Mouse (Mus musculus): ENCODE results near the gene 1700113H08Rik. TPM values are rescaled to one million over a fixed set of nuclear protein-coding genes. Genes with fewer than 3 reads are reported as not detected.

The 1700113H08Rik gene
- polyA plus RNA-seq, 1 experiment from 2014 or later, result 0.28 TPM

DNA sequence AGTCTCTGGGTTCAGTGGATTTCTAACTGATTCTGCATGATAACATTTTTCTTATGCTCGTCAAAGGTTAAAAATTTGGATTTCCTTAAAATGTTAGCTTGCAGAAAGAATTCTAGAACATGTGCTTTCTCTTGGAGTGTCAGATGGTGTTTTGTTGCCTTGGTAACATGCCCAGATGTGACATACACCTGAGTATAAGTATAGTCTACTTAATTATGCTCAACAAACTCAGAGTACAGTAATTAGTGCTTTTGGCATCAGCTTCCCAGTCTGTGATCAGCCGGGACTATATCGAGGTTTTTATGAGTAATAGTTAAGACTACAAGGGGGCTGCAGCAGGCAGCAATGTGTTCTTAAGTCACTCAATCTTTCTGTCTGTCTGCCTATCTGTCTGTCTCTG is 53.1 kb downstream of the 1700113H08Rik start:
- 73% methylated on average over 3 of the region's 3 CpGs for WGBS
- Histone ChIP-seq H3K4me3 (no peak overlapping the region), H3K4me2 (no peak overlapping the region), H3K4me1 (peaks cover 24% of the 10 kb centered on the region), H3K9ac (no peak overlapping the region), H3K27me3 (no peaks in the 10 kb centered on the region), H3K9me3 (replicated peaks) (no peaks in the 10 kb centered on the region), H3K36me3 (ENCODE audit: poor library complexity, severe bottlenecking) (no peaks in the 10 kb centered on the region), H3K27ac (no peak overlapping the region)
- 0 out of 2 replicates have a peak, but pooled peaks have one; percentile 9 for ATAC-seq

DNA sequence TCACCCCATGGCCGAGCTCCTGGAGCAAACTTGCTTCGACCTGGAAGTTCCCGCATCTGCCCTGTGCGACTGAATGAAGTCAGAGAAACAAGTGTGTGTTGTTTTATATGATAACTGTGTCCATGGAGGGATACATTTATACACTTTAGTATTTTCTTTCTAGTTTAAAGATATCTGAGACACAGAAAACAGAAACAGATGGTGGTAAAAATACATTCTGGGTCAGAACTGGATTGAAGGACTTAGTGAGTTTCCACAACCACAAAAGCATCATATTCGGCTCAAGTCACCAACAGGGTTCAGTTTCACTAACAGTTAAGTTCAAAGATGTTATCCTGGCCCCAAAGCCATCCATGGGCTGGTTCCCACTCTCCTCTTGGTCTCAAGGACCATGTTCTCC is 67.2 kb downstream of the 1700113H08Rik start:
- Histone ChIP-seq H3K4me2 (no peak overlapping the region), H3K27ac (no peak overlapping the region), H3K27me3 (no peaks in the 10 kb centered on the region), H3K9ac (no peak overlapping the region), H3K36me3 (ENCODE audit: poor library complexity, severe bottlenecking) (no peaks in the 10 kb centered on the region), H3K4me3 (no peak overlapping the region), H3K4me1 (no peaks in the 10 kb centered on the region), H3K9me3 (replicated peaks) (no peaks in the 10 kb centered on the region)
- no peak for ATAC-seq
- 93% methylated on average over 5 of the region's 5 CpGs for WGBS

DNA sequence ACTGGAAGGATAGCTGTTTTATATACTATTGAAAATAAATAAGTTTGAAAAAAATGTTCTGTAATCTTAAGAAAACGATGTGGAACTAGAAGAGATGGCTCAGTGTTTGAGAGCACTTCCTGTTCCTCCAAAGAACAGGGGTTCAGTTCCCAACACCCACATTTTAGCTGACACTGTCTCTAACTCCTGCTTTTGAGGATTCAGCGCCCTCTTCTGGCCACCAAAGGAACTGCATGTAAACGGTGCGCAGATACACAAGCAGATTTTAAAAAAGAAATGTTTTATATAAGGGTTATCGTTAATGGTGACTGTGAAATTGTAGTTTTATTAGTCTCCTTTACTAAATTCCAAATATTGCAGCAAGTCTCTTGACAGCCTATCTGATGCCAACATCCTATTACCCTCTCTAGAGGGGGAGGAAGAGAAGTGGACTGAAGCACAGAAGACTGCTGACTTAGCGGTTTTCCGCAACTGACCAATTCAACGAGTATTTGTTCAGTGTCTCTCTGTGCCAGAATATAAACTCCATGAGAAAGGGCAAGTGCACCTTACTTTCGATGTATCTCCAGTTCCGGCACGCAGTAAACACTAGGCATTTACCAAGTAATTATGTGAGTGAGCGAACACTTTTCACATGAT is 68.5 kb downstream of the 1700113H08Rik start:
- H3K36me3 ChIP-seq (ENCODE audit: poor library complexity, severe bottlenecking), result no peaks in the 10 kb centered on the region
- no peaks in the 10 kb centered on the region for H3K4me1 ChIP-seq
- ATAC-seq, result no peak
- H3K9ac ChIP-seq, result no peak overlapping the region
- H3K4me3 ChIP-seq, result no peak overlapping the region
- H3K27me3 ChIP-seq, result no peaks in the 10 kb centered on the region
- no peak overlapping the region for H3K27ac ChIP-seq
- 86% methylated on average over 12 of the region's 12 CpGs for WGBS
- H3K4me2 ChIP-seq, result no peak overlapping the region
- no peaks in the 10 kb centered on the region for H3K9me3 ChIP-seq (replicated peaks)

DNA sequence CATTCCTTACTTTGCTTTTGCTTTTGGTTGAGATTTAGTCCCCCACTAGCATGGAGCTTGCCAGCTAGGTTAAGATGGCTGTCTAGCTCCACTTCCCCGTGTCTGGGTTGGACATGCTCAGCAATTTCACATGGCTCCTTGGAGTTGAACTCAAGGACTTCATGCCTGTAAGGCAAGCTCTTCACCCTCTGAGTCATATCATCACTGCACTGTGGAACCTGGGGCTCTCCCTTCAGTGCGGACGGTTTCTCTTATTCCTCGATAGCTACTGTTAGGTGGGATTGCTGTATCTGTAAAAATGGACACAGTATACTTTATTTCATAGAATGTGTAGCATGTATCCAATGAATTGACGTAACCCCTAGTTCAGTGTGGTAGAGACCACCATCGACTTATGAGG is 93.2 kb downstream of the 1700113H08Rik start:
- H3K4me3 ChIP-seq, result no peak overlapping the region
- H3K9me3 ChIP-seq (replicated peaks), result 0 out of 2 replicates have a peak, but pooled peaks cover 4% of the 10 kb centered on the region
- no peak for ATAC-seq
- WGBS, result 95% methylated on average over 6 of the region's 6 CpGs
- H3K4me2 ChIP-seq, result no peak overlapping the region
- H3K27me3 ChIP-seq, result no peaks in the 10 kb centered on the region
- H3K9ac ChIP-seq, result no peak overlapping the region
- no peak overlapping the region for H3K27ac ChIP-seq
- H3K4me1 ChIP-seq, result no peaks in the 10 kb centered on the region
- no peaks in the 10 kb centered on the region for H3K36me3 ChIP-seq (ENCODE audit: poor library complexity, severe bottlenecking)

DNA sequence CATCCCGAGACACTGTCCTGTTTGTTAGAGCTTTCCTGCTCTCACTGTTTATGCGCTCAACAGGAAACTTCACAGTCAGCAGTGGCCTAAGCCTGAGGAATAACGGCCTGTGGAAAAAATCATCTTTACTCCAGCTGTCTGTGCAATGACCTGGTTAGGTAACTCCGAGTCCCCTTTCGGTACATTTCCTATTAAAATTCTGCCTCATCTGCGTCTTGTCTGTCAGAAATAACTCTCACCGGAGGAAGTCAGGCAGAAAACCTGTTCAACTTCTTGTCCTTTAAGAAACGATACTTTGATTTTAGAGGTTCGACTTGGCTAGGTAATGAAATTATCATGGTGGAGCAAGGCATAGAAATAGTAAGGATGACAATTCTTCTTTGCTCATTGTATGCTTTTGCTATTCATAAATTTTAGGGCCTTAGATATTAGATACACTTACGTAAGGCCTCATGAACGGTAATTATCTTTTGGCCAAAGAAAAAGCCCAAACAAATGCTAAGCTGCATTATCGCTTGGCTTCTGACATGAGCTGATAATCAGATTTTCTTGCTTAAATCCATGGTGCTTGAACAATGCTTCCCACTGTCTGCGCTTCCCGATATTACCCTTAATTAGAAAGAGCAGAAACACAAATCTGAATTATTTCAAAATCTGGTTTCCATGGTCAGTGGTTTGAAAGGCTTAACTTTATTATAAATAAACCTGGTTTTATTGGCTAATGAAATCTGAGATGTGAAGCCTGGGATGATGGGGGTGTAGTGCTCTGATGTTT is 96.1 kb downstream of the 1700113H08Rik start:
- Histone ChIP-seq H3K4me3 (no peak overlapping the region), H3K4me1 (no peaks in the 10 kb centered on the region), H3K9ac (no peak overlapping the region), H3K4me2 (no peak overlapping the region), H3K27ac (no peak overlapping the region), H3K36me3 (ENCODE audit: poor library complexity, severe bottlenecking) (no peaks in the 10 kb centered on the region), H3K9me3 (replicated peaks) (0 out of 2 replicates have a peak, but pooled peaks cover 4% of the 10 kb centered on the region), H3K27me3 (no peaks in the 10 kb centered on the region)
- 75% methylated on average over 14 of the region's 14 CpGs for WGBS
- ATAC-seq, result no peak

DNA sequence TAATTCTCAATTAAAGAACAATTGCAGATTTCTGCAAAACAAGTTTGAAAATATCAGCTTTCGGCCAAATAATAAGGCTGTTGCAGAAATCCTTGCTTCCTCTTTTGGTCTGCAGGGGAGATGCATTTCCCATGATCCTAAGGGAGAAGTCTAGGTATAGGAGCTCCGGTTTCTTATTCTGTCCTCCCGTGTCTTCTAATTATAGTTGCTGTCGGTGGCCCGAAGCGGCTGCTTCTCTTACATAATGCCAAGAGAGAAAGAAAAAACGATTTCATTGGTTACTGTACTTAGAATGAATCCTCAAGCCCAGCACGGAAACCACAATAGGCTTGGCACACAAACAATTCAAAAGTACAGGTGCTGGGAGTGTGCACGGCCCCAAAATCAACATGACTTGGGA is 101.9 kb downstream of the 1700113H08Rik start:
- H3K4me3 ChIP-seq, result no peak overlapping the region
- H3K27ac ChIP-seq, result no peak overlapping the region
- no peaks in the 10 kb centered on the region for H3K27me3 ChIP-seq
- H3K4me2 ChIP-seq, result no peak overlapping the region
- ATAC-seq, result no peak
- H3K4me1 ChIP-seq, result no peaks in the 10 kb centered on the region
- no peak overlapping the region for H3K9ac ChIP-seq
- WGBS, result 77% methylated on average over 9 of the region's 9 CpGs
- no peaks in the 10 kb centered on the region for H3K9me3 ChIP-seq (replicated peaks)
- H3K36me3 ChIP-seq (ENCODE audit: poor library complexity, severe bottlenecking), result no peaks in the 10 kb centered on the region

DNA sequence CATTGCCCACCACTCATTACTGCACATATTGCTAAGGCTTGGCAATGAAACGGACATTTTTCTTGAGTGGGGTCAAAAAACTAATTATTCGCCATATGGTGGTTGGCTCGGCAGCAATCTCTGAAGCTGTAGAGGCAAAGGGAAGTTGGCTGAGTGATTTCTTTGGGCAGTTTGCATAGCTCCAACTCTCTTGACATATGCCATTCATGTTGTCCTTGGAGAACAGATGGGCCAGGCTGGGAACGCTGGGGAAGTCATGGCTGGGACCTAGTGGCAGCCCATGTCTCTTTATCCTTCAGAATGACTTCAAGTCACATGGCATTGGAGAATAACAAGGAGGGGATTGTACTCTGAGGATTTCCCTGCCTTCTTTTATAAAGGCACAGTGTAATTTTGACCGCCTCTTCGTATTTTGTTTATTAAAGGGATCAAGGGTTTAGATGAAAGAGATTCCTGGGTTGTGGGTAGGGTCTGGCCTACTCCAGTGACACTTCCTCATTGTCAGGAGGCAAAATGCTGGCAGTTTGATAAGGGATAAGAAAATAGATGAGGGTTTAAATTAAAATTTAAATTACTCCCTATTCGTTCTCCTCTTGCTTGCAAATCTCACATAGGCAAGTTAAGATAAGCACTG is 138.4 kb downstream of the 1700113H08Rik start:
- 57% methylated on average over 7 of the region's 7 CpGs for WGBS
- no peaks in the 10 kb centered on the region for H3K36me3 ChIP-seq (ENCODE audit: poor library complexity, severe bottlenecking)

DNA sequence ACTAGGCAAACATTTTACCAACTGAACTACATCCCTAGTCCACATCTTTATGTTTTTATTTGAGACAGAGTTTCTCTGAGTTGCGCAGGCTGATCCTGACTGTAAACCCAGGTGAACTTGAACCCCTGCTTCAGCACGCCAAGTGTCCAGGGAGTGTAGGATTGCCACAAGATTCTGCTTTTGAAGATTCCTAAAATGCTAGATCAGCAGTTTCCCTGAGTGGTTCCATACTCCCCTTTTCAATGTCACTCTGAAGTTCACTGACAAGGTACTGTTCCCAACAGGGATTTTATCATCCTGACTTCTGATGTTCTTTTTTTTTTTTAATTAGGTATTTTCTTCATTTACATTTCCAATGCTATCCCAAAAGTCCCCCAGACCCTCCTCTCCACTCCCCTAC is 140.9 kb downstream of the 1700113H08Rik start:
- H3K9me3 ChIP-seq (replicated peaks), result no peaks in the 10 kb centered on the region
- WGBS, result 90% methylated on average over 2 of the region's 2 CpGs
- peaks cover 5% of the 10 kb centered on the region; the same call in 1 of the 2 replicates for H3K4me1 ChIP-seq
- H3K4me2 ChIP-seq, result no peak overlapping the region
- H3K4me3 ChIP-seq, result no peak overlapping the region
- no peaks in the 10 kb centered on the region for H3K36me3 ChIP-seq (ENCODE audit: poor library complexity, severe bottlenecking)
- no peak for ATAC-seq
- no peak overlapping the region for H3K27ac ChIP-seq
- no peaks in the 10 kb centered on the region for H3K27me3 ChIP-seq
- H3K9ac ChIP-seq, result no peak overlapping the region

More for the DNA sequence above, 138.4 kb downstream of the 1700113H08Rik start:
- 0 out of 2 replicates have a peak, but pooled peaks have one; percentile 45 for ATAC-seq
- Histone ChIP-seq H3K4me3 (no peak overlapping the region), H3K9ac (no peak overlapping the region), H3K4me2 (no peak overlapping the region), H3K4me1 (peaks cover 5% of the 10 kb centered on the region; the same call in 1 of the 2 replicates), H3K9me3 (replicated peaks) (no peaks in the 10 kb centered on the region), H3K27me3 (no peaks in the 10 kb centered on the region), H3K27ac (no peak overlapping the region)

DNA sequence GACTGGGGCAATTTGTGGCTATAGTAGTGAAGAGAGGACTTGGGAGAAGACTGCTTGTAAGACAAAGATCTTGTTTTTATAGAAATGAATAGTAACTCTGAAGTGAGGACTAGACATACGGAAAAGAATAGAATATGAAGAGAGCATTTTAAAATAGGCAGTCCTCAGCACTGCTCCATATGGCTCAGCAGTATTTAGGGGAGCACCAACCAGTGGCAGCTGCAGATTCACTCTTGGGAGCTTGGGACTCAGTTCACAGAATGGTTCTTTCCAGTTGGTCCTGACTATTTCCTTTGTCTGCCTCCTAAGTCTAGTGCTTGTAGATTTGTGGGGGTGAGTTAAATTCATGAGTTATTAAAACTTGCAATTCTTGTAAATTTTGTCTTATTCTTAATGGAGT is 151.6 kb downstream of the 1700113H08Rik start:
- no peak overlapping the region for H3K4me3 ChIP-seq
- H3K36me3 ChIP-seq (ENCODE audit: poor library complexity, severe bottlenecking), result no peaks in the 10 kb centered on the region
- no peak for ATAC-seq
- H3K9ac ChIP-seq, result no peak overlapping the region
- 81% methylated on average over 1 of the region's 1 CpGs for WGBS
- H3K27ac ChIP-seq, result no peak overlapping the region
- no peaks in the 10 kb centered on the region for H3K9me3 ChIP-seq (replicated peaks)
- H3K4me1 ChIP-seq, result no peaks in the 10 kb centered on the region
- no peaks in the 10 kb centered on the region for H3K27me3 ChIP-seq
- no peak overlapping the region for H3K4me2 ChIP-seq

DNA sequence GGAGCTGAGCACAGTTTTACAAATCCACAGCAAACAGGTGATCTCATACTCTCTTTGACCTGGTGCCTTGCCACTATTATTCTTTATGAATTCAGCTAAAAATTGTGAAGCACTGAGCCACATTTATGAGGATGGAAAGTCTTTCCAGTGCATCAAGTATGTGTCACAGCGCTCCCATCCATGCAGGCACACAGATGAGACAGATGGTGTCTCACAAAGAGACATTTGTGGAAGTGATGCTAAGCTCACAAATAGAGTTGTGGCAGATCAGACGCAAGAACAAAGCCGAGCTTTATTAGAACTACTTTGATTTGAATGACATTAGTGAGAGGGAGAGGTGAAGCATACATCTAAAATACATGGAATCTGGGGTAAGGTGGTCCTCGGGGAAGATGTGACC is 153.2 kb downstream of the 1700113H08Rik start:
- no peaks in the 10 kb centered on the region for H3K27me3 ChIP-seq
- 88% methylated on average over 4 of the region's 4 CpGs for WGBS

DNA sequence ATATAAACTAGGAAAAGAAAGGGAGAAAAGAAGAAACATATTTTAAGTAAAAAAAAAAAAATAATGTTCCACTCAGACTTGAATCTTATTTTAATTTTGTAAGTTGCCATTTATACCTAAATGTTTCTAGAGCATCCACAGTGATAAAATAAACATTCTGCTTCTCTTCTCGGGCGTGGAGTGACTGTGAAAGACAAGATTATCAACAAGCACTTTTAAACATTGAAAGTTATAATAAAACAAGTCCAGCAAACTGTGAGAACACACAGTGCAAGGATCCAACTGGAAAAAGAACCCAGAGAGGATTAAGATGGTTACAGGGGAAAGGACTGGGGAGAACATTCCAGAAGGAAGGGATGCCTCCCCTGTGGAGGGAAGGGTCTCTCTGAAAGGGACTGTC is 155.0 kb downstream of the 1700113H08Rik start:
- Histone ChIP-seq H3K4me3 (no peak overlapping the region), H3K27ac (no peak overlapping the region), H3K27me3 (no peaks in the 10 kb centered on the region), H3K9ac (no peak overlapping the region), H3K36me3 (ENCODE audit: poor library complexity, severe bottlenecking) (no peaks in the 10 kb centered on the region), H3K9me3 (replicated peaks) (no peaks in the 10 kb centered on the region), H3K4me2 (no peak overlapping the region), H3K4me1 (no peaks in the 10 kb centered on the region)
- WGBS, result 86% methylated on average over 2 of the region's 2 CpGs
- no peak for ATAC-seq

More for the DNA sequence above, 153.2 kb downstream of the 1700113H08Rik start:
- no peak overlapping the region for H3K9ac ChIP-seq
- no peak for ATAC-seq
- H3K4me3 ChIP-seq, result no peak overlapping the region
- no peak overlapping the region for H3K27ac ChIP-seq
- H3K9me3 ChIP-seq (replicated peaks), result no peaks in the 10 kb centered on the region
- no peak overlapping the region for H3K4me2 ChIP-seq
- no peaks in the 10 kb centered on the region for H3K4me1 ChIP-seq
- no peaks in the 10 kb centered on the region for H3K36me3 ChIP-seq (ENCODE audit: poor library complexity, severe bottlenecking)

All from forebrain, embryonic 13.5 days (tissue).